Mouse (Mus musculus) B cell, adult 2 months (primary cell): Measurements from ENCODE around the gene Megf8.

Source experiments
- DNase-seq, 2 experiments: peaks; one replicate each; pipeline ENCODE4 v3.0.0; 2022

Gene Megf8

DNA sequence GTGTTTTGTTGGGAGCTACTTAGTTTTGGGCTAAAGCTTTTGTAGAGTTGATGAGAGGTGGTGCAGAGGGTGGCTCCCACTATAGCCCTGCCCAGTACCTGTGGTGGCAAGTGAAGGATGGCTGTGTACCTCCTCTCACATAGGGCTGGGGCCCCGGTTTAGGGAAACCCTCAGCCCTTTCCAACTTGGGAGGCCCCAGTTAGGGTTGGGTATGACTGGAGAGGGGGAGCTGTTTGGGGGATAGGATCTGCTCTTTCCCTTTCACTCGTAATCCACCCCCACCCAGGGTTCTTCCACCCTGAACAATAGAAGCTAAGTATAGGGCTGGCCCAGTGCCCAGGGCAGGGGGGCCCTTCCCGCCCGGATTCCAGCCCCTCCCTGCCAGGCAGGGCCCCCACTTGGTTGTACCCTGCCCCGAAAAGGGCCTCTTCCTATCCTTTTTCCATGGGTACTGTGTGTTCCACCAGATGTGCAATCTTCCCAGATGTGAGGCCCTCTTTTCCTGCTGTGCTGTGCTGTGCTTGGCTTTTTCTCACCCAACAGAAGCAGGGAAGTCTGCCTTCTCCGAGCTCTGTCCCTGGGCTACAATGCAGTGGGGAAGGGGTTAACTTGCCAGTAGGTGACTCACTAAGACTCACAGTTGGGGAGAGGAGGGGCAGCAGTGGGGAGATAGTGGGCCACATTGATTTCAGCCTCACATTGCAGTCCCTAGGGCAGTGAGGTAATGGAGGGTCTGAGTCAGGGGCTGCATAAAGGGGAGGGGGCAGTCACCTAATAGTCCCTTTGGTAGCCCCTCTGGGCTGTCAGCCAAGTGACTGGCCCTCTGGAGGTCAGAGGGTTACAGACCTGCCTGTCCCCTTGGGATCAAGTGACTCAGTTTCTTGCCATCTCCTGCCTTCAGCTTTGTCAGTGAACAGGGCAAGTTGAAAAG, 36.8 kb upstream of the Megf8 start:
- no peak for DNase-seq

DNA sequence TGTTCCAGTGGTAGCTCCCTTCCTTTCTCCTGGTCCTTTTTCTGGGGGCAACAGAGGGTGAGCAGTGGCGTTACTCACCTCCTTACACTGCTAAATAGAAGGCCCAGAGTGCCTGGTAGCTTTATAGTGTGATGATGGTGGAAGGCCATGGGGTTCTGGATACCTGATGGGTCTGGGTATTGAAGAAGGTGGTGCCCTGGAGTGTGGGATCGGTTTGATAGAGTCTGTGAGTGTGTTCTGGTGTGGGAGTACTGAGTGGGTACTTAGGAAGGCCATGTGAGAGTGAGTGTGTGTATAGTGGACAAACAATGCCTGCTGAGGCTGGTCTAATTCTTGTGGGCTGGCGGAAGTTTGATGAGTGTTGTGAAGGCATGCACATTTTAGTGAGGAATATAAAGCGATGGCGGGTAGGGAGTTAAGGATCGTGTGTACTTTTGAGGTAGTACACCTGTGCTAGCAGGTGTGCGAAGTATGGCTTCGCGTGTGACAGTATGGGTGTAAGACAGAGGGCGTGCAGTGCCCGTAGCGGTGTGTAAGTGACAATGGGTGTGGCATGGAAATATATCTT, 35.7 kb upstream of the Megf8 start:
- DNase-seq = no peak

DNA sequence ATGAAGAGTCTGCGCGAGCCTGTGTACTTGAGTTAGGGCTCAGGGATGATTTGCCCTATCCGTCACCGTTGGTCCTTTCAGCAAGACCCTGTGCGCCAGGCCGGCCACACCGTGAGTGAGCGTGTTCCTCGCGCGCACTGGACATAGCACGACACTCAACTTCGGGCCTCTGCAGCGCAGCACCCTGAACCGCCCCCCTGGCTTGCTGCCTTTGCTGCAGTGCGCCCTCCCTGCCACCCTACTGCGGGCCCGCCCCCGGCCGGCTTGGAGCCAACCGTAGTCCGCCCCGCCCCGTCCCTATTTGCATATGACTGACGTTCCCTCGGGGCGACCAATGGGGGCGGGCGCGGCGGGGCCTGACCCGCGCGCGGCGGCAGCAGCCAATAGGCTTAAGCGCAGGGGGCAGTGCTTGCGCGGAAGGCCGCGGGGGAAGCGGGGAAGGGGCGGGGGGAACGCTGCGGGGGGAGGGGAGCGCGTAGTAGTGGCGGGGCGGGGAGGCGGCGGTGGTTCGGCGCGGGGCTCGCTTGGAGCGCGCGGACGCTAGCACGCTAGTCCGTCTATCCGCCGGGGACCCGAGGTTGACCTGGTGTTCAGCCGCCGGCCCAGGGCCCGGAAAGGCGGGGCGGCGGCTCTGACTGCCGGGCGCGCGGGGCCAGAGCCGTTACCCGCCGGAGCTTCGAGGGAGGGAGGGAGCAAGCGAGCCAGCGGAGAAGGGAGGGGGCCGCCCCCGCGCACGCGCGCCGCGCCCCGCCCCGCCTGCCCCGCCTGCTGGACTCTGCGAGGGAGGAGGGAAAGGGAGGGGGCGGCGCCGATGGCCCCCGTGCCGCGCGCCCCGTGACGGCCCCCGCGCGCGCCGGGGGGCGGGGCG, 35.0 kb upstream of the Megf8 start:
- DNase-seq = peak; percentile 99

DNA sequence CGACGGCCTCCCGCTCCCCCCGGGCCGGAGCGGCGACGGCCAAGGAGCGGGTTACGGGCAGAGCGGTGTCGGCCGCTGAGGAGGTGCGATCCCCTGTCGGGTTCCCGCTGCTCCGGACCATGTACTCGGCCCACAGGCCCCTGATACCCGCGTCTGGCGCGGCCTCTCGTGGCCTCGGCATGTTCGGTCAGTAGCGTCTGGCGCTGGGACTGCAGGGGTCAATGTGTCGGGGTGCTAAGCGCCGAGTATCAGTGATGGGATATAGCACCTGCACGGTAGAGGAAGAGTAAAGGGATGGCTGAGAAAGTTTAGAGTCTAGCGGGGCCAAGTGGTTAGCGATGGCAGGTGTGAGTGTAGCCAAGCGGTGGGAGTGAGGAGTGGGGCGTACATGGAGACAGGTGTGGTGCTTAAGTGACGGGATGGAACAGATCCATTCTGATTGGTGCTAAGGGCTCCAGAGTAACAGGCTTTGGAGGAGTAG, 34.2 kb upstream of the Megf8 start:
- DNase-seq = peak; percentile 55 to 56

DNA sequence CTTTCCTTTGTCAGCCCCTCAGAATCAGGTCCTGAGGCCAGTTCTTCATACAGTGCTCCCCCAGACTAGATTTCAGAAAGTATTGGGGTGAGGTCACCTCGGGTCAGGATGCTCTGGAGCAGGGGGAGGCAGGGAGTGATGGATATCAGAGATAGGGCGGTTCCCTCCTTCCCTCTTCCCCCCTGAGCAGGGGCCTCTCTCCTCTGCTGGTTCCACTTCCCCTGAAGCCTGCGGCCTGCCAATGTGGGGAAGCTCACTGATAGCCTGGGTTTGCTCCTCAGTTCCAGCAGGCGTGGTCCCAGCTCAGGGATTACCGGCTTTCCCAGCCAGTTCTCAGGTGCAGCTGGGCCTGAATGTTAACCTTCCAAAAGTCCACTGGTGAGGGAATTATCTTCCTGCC, 33.3 kb upstream of the Megf8 start:
- no peak for DNase-seq

DNA sequence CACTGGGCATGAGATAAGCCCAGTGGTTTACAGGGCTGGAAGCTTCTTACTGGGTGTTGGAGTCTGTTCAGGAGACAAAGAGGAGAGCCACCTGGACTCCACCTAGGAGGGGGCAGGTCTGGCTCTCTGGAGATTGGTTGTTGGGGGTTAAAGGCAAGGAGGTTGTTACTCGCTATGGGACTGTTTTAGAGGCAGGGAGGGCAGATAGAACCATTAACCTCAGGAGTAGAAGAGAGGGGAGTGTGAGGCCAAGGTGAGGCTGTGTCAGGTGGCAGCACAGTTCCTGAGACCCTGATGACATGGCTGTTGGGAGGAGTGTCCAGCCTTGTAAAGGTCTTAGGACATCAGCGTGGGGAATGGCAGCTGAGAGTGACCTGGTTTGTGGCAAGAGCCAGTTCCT, 32.8 kb upstream of the Megf8 start:
- DNase-seq = no peak

DNA sequence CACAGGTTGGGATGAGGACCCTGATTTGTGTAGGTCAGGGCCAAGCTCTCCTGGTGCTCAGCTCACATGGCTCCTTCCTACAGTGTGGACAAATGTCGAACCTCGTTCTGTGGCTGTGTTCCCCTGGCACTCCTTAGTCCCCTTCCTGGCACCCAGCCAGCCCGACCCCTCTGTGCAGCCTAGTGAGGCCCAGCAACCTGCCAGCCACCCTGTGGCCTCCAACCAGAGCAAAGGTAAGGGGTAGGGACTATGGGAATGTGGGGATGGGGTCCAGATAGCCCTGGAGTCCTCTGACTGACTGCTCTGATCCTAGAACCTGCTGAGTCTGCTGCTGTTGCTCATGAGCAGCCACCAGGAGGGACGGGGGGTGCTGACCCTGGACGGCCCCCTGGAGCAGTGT, 32.2 kb upstream of the Megf8 start:
- no peak for DNase-seq

DNA sequence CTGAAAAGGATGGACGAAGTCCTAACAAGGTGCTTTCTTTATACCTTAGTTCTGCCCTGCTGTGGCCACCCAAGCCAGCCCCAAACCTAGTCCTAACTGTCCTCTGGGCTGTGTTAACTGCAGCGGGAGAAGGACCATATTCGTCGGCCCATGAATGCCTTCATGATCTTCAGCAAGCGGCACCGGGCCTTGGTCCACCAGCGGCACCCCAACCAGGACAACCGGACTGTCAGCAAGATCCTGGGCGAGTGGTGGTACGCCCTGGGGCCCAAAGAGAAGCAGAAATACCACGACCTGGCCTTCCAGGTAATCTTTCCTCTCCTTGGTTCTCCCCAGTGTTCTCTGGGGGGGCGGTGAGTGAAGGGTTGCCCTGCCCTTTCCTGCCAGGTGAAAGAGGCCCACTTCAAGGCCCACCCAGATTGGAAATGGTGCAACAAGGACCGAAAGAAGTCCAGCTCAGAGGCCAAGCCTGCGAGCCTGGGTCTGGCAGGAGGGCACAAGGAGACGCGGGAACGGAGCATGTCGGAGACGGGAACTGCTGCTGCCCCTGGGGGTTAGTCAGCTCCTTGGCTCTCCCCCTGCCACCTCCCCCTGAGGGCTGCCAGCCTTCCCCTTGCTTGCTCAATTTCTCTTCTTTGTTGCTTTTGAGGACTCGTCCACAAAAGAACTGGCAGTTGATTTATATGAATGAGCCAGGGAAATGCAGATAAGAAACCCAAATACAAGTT, 31.3 kb upstream of the Megf8 start:
- no peak for DNase-seq

DNA sequence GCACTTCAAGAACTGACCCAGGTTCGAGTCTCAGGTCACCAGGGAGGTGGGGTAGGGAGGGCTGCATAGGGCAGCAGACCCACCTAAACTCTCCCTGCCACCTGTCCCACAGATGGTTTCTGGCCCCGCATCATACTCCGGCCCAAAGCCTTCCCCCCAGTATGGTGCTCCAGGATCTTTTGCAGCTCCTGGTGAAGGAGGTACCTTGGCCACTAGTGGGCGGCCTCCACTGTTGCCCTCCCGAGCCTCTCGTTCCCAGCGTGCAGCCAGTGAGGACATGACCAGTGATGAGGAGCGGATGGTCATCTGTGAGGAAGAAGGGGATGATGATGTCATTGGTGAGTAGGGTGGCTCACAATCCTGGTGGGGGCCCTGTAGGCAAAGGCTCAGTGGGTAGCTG, 30.0 kb upstream of the Megf8 start:
- DNase-seq = no peak

DNA sequence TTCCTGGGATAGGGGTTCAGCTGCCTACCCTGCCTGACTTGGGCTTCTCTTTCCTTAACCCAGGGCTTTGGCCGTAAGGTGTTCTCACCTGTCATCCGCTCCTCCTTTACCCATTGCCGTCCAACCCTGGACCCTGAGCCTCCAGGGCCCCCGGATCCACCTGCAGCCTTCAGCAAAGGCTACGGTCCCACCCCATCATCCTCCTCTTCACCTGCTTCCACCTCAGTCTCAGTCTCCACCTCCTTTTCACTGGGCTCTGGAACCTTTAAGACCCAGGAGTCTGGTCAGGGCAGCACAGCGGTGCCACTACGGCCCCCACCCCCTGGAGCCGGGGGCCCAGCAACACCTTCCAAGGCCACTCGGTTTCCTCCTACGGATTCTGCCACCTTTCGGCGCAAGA, 29.0 kb upstream of the Megf8 start:
- DNase-seq = no peak

DNA sequence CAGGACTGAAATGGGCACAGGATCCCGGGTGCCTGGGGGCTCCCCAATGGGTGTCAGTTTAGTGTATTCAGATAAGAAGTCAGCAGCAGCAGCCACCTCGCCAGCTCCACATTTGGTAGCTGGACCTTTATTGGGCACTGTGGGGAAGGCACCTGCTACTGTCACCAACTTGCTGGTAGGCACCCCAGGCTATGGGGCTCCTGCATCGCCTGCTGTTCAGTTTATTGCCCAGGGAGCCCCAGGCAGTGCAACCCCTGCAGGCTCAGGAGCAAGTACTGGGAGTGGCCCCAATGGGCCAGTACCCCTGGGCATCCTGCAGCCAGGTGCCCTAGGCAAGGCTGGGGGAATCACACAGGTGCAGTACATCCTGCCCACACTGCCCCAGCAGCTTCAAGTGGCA, 28.2 kb upstream of the Megf8 start:
- DNase-seq = no peak

DNA sequence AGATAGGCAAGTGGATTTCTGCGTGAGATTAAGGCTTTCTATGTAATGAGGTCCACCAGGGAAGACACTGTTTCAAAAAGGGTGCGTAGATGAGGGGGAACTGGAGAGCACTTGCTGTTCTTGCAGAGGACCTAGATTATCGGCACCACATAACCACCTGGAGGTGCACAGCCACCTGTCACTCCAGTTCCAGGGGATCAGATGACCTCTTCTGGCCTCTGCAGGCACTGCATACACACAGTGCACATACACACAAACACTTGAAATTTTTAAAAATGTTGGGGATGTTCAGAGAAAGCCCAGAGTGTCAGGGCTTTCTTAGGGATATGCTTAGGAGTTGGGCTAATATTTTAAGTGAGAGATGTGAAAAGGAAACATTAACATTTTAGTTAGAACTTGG, 27.0 kb upstream of the Megf8 start:
- DNase-seq = no peak

DNA sequence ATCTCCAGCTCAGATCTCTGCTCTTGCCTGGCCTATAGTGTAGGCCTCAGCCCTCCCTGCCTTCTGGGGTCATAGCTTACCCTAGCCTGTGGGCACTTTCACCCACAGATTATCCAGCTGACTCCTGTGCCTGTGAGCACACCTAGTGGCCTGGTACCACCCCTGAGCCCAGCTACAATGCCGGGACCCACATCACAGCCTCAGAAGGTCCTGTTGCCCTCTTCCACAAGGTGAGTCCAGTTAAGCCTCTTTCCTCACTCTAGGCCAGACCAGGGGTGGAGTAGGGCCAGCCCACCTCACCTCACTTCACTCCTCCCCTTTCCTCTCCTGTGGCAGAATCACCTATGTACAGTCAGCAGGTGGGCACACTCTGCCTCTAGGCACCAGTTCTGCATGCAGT, 26.5 kb upstream of the Megf8 start:
- no peak for DNase-seq

DNA sequence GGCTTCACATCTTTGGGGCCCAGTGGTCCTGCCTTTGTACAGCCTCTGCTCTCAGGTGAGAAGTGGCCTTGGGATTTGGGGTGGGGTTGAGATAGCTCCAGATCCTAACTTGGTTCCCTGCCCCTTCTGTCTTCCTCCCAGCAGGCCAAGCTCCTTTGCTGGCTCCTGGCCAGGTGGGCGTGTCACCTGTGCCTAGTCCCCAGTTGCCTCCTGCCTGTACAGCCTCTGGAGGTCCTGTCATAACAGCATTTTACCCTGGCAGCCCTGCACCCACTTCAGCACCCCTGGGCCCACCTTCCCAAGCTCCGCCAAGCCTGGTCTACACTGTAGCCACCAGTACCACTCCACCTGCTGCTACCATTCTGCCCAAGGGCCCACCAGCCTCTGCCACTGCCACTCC, 26.1 kb upstream of the Megf8 start:
- DNase-seq = no peak

DNA sequence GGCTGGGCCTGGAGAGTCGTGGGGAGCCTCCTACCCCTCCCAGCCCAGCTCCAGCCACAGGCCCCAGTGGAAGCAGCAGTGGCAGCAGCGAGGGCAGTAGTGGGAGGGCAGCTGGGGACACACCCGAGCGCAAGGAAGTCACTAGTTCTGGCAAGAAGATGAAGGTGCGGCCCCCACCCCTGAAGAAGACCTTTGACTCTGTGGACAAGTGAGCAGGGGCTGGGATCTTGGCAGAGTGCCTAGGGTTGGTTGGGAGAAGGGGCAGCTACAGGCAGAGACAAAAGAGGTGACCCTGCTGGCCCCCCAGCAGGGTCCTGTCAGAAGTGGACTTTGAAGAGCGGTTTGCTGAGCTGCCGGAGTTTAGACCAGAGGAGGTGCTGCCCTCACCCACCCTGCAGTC, 24.9 kb upstream of the Megf8 start:
- DNase-seq = no peak

DNA sequence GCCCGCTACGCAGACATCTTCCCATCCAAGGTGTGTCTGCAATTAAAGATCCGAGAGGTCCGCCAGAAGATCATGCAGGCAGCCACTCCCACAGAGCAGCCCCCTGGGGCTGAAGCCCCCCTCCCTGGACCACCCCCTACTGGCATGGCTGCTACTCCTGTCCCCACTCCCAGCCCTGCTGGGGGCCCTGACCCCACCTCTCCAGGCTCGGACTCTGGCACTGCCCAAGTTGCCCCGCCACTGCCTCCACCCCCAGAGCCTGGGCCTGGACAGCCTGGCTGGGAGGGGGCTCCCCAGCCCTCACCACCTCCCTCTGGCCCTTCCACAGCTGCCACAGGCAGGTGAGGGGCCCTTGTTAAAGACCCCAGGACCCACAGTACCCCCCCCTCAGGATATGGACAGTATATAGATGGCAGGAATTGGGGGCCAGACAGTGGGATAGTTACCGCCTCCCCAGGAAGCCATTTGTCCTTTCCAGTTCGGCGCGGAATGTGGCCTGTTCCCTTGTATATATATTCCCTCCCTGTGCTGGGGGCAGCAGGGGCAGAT, 23.7 kb upstream of the Megf8 start:
- DNase-seq = no peak

DNA sequence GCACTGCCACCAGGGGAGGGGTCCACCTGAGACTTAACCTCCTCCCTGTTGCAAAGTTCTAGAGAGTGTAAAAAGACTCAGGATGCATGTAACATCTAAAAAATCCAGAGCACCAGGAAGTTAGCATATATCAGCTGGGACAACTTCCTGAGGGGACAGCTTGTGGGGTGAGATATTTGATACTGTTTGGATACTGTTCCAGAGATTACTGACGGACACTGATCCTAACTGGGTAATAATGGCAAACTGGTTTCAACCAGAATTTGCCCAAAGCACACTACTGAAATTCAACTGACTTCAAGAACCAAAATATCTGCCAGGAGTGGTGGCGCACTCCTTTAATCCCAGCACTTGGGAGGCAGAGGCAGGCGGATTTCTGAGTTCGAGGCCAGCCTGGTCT, 22.5 kb upstream of the Megf8 start:
- no peak for DNase-seq

DNA sequence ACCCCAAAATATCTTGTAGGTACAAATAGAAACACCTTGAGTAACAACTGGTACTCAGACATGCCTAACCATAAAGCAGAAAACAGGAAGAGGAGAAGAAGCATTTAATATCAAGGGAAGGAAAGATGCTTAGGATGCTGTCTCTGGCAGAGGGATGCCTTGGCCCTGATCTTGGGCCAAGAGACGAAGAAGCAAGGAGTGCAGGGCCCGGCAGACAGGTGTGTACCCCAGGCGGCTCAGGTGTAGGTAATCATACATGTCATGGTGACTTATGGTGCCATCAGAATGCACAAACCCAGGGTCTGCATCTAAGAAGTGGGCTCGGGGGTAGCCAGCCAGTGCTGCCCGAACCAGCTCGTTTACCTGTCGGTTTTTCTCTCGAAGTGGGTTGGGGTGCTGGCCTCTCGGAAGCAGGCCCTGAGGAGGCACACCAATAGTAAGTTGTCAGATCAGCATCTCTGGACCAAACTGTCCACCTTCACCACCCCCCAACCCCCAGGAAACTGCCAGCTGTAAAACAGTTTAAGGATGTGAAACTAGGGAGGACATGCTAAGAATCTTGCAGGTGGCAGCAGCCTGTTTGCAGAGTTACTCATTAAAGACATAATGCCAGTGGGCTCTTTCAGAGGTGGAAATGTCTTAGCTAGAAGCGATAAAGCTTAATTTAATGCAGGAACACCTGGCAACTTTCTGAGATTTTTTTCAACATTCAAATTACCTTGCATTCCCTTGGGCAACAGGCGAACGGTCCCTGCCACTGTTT, 21.8 kb upstream of the Megf8 start:
- DNase-seq = peak; percentile 48 to 53

DNA sequence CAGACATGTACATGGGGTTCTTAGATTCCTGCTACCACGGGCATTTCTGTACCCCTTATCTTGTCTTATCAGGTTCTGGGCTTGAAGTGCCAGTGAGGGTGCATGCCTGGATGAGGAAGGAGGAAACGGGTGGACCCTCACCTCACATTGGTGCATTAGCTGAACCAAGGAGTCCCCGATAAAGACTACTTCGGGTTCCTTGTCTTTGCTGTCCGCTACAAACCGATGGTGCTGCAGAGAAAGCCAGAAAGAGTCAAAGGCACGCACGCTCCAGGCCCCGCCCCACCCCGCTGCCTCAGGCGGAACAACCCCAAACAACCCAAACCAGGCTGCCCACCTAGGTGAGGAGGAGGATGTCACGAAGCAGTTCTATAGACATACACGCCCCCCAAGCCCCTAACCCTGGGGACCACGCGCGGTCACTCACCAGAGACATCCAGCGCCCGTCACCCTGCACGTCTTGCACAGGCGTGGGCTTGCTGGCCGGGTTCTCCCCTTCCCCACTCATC, 20.0 kb upstream of the Megf8 start:
- peak; percentile 63 to 64 for DNase-seq

DNA sequence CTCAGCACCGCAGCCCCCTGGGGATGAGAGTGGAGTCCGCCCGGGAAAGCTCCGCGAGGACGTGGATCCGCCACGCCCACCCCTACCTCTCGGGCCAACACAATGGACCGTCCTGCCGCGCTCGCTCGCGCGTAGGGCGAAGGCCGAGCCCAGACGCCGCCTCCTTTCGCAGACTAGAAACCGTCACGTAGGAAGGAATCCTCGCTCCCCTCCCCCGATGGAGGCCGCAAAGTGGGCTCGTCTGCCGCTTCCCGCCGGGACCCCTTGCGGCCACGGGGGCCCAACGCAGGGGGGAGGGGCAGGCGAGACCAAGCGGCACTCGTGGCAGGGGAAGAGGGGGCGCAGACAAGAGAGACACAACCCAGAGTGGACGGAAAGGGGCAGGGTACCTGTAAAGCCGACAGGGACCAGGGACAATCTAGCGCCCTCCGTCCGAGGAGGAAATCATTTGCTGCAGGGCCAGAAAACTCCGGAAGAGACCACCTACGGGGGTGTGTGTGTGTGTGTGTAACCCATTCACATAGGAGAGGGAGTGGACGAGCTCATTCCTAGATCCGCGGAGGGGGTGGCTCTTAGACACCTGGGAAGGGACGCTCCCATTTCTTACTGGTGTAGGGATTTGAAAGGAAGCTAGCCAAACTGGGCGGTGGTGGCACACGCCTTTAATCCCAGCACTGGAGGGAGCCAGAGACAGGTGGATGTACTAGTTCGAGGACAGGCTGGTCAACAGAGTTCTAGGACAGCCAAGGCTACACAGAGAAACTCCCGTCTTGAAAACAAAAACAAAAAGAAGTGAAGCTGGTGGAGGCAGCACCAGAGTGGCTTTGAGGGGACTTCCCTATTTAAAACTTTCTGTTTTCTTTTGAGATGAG, 19.3 kb upstream of the Megf8 start, which contains the start of gene Pafah1b3:
Gene Pafah1b3, minus strand, starts transcription at position 533 of the 872 bp plus-strand sequence.
- DNase-seq = peak; percentile 67 to 69
